Mouse (Mus musculus) ovary, postnatal 14 days (tissue): ENCODE results near the gene Eva1a.
A peak's percentile ranks its signal among the peaks of the same experiment; 100 is the strongest.

Experiments
- DNase-seq: peaks from one replicate; pipeline ENCODE4 v3.0.0; 2022; ENCODE audit warnings: low spot score

Gene Eva1a

GRCm38 (mm10) chr6:82066515-82067081 lies 25.8 kb downstream of the Eva1a start:
- no peak for DNase-seq

GRCm38 (mm10) chr6:82070459-82070858 lies 29.6 kb downstream of the Eva1a start:
- DNase-seq, result no peak

- no peak for DNase-seq
Measured at GRCm38 (mm10) chr6:82073011-82073410, 32.2 kb downstream of the Eva1a start.

GRCm38 (mm10) chr6:82073567-82073966 lies 32.7 kb downstream of the Eva1a start:
- DNase-seq, result no peak

- DNase-seq, result no peak
Measured at GRCm38 (mm10) chr6:82076364-82076763, 35.5 kb downstream of the Eva1a start.

- DNase-seq, result no peak
Measured at GRCm38 (mm10) chr6:82078875-82079274, 38.0 kb downstream of the Eva1a start.

GRCm38 (mm10) chr6:82083655-82084054 lies 42.8 kb downstream of the Eva1a start:
- DNase-seq, result no peak

- no peak for DNase-seq
Measured at GRCm38 (mm10) chr6:82084235-82084634, 43.4 kb downstream of the Eva1a start.

GRCm38 (mm10) chr6:82085313-82085908 lies 44.6 kb downstream of the Eva1a start:
- DNase-seq, result no peak

- DNase-seq, result no peak
Measured at GRCm38 (mm10) chr6:82088133-82088532, 47.3 kb downstream of the Eva1a start.

- no peak for DNase-seq
Measured at GRCm38 (mm10) chr6:82091773-82092172, 50.9 kb downstream of the Eva1a start.

- no peak for DNase-seq
Measured at GRCm38 (mm10) chr6:82097705-82098104, 56.9 kb downstream of the Eva1a start.

GRCm38 (mm10) chr6:82098456-82098855 lies 57.6 kb downstream of the Eva1a start:
- DNase-seq, result no peak

GRCm38 (mm10) chr6:82110473-82110872 lies 69.6 kb downstream of the Eva1a start:
- no peak for DNase-seq

GRCm38 (mm10) chr6:82111111-82111510 lies 70.3 kb downstream of the Eva1a start:
- DNase-seq, result no peak

GRCm38 (mm10) chr6:82111540-82111939 lies 70.7 kb downstream of the Eva1a start:
- no peak for DNase-seq

- DNase-seq, result no peak
Measured at GRCm38 (mm10) chr6:82112127-82113090, 71.6 kb downstream of the Eva1a start.

- DNase-seq, result no peak
Measured at GRCm38 (mm10) chr6:82115335-82115965, 74.6 kb downstream of the Eva1a start.

- no peak for DNase-seq
Measured at GRCm38 (mm10) chr6:82116176-82116575, 75.3 kb downstream of the Eva1a start.

GRCm38 (mm10) chr6:82117871-82118270 lies 77.0 kb downstream of the Eva1a start:
- DNase-seq, result no peak

- DNase-seq, result peak; percentile 56
Measured at GRCm38 (mm10) chr6:82119322-82120162, 78.7 kb downstream of the Eva1a start.

GRCm38 (mm10) chr6:82125134-82125533 lies 84.3 kb downstream of the Eva1a start:
- no peak for DNase-seq
